Mouse (Mus musculus): Measurements from ENCODE around the gene Spi1. TPM values are rescaled to one million over a fixed set of nuclear protein-coding genes. Genes with fewer than 3 reads are reported as not detected.
A peak's percentile ranks its signal among the peaks of the same experiment; 100 is the strongest.

Gene Spi1
- total and polyA plus RNA-seq, 2 experiments, result 3.7 to 16.5 TPM

- Histone ChIP-seq H3K9ac (ENCODE audit: low read depth, low read length) (no peak overlapping the region), H3K79me2 (ENCODE audit: control insufficient read depth, insufficient read depth, low read length) (no peaks in the 10 kb centered on the region), H3K36me3 (ENCODE audit: control insufficient read depth, insufficient read depth, low read length) (no peaks in the 10 kb centered on the region), H3K4me1 (ENCODE audit: control insufficient read depth, insufficient read depth, low read length) (peaks cover 5% of the 10 kb centered on the region; the same call in 1 of the 2 replicates), H3K27ac (replicated peaks; ENCODE audit: insufficient read depth, low read depth, low read length) (no peak overlapping the region), H3K4me3 (ENCODE audit: insufficient read depth, low read depth, low read length) (no peak overlapping the region), H3K27me3 (ENCODE audit: control insufficient read depth, insufficient read depth, low read length) (no peaks in the 10 kb centered on the region)
- no peak for DNase-seq (ENCODE audit: extremely low read depth, low read depth, low spot score)
- 81% methylated on average over 10 of the region's 10 CpGs for WGBS
- no peak for TF ChIP-seq CTCF (IDR thresholded peaks at IDR 0.05; ENCODE audit: low read depth, low read length)
- TF ChIP-seq POLR2A (IDR thresholded peaks at IDR 0.05; ENCODE audit: extremely low read depth, insufficient read depth, low read length), result no peak
Observed at GRCm38 (mm10) chr2:91113334-91113733, 31.1 kb downstream of the Spi1 start.

GRCm38 (mm10) chr2:91113852-91114251 lies 31.7 kb downstream of the Spi1 start:
- TF ChIP-seq CTCF (IDR thresholded peaks at IDR 0.05; ENCODE audit: low read depth, low read length), result no peak
- TF ChIP-seq POLR2A (IDR thresholded peaks at IDR 0.05; ENCODE audit: extremely low read depth, insufficient read depth, low read length), result no peak
- DNase-seq (ENCODE audit: extremely low read depth, low read depth, low spot score), result no peak
- H3K4me3 ChIP-seq (ENCODE audit: insufficient read depth, low read depth, low read length), result no peak overlapping the region
- H3K9ac ChIP-seq (ENCODE audit: low read depth, low read length), result no peak overlapping the region
- no peaks in the 10 kb centered on the region for H3K79me2 ChIP-seq (ENCODE audit: control insufficient read depth, insufficient read depth, low read length)
- WGBS, result 80% methylated on average over 6 of the region's 6 CpGs
- H3K27ac ChIP-seq (replicated peaks; ENCODE audit: insufficient read depth, low read depth, low read length), result no peak overlapping the region
- H3K4me1 ChIP-seq (ENCODE audit: control insufficient read depth, insufficient read depth, low read length), result peaks cover 5% of the 10 kb centered on the region; the same call in 1 of the 2 replicates
- no peaks in the 10 kb centered on the region for H3K27me3 ChIP-seq (ENCODE audit: control insufficient read depth, insufficient read depth, low read length)
- H3K36me3 ChIP-seq (ENCODE audit: control insufficient read depth, insufficient read depth, low read length), result no peaks in the 10 kb centered on the region

GRCm38 (mm10) chr2:91114781-91115577 lies 32.8 kb downstream of the Spi1 start:
- Histone ChIP-seq H3K36me3 (ENCODE audit: control insufficient read depth, insufficient read depth, low read length) (no peaks in the 10 kb centered on the region), H3K4me3 (ENCODE audit: insufficient read depth, low read depth, low read length) (peak overlapping the region; percentile 41), H3K27ac (replicated peaks; ENCODE audit: insufficient read depth, low read depth, low read length) (no peak overlapping the region), H3K9ac (ENCODE audit: low read depth, low read length) (peak overlapping the region; percentile 73), H3K27me3 (ENCODE audit: control insufficient read depth, insufficient read depth, low read length) (no peaks in the 10 kb centered on the region), H3K4me1 (ENCODE audit: control insufficient read depth, insufficient read depth, low read length) (peaks cover 3% of the 10 kb centered on the region; the same call in 1 of the 2 replicates), H3K79me2 (ENCODE audit: control insufficient read depth, insufficient read depth, low read length) (no peaks in the 10 kb centered on the region)
- peak; percentile 82 for DNase-seq (ENCODE audit: extremely low read depth, low read depth, low spot score)
- TF ChIP-seq CTCF (IDR thresholded peaks at IDR 0.05; ENCODE audit: low read depth, low read length) (peak; percentile 100), POLR2A (IDR thresholded peaks at IDR 0.05; ENCODE audit: extremely low read depth, insufficient read depth, low read length) (no peak)
- 11% methylated on average over 42 of the region's 42 CpGs for WGBS

- H3K27me3 ChIP-seq (ENCODE audit: control insufficient read depth, insufficient read depth, low read length), result no peaks in the 10 kb centered on the region
- H3K79me2 ChIP-seq (ENCODE audit: control insufficient read depth, insufficient read depth, low read length), result no peaks in the 10 kb centered on the region
- H3K27ac ChIP-seq (replicated peaks; ENCODE audit: insufficient read depth, low read depth, low read length), result no peak overlapping the region
- H3K9ac ChIP-seq (ENCODE audit: low read depth, low read length), result peak overlapping the region; percentile 73
- DNase-seq (ENCODE audit: extremely low read depth, low read depth, low spot score), result no peak
- H3K4me1 ChIP-seq (ENCODE audit: control insufficient read depth, insufficient read depth, low read length), result no peaks in the 10 kb centered on the region; the same call in 1 of the 2 replicates
- H3K36me3 ChIP-seq (ENCODE audit: control insufficient read depth, insufficient read depth, low read length), result no peaks in the 10 kb centered on the region
- TF ChIP-seq CTCF (IDR thresholded peaks at IDR 0.05; ENCODE audit: low read depth, low read length) (no peak), POLR2A (IDR thresholded peaks at IDR 0.05; ENCODE audit: extremely low read depth, insufficient read depth, low read length) (no peak)
- peak overlapping the region; percentile 41; the same call in 1 of the 2 replicates for H3K4me3 ChIP-seq (ENCODE audit: insufficient read depth, low read depth, low read length)
- WGBS, result 28% methylated on average over 12 of the region's 12 CpGs
Observed at GRCm38 (mm10) chr2:91115578-91115970, 33.4 kb downstream of the Spi1 start.

GRCm38 (mm10) chr2:91116842-91117241 lies 34.7 kb downstream of the Spi1 start:
- Histone ChIP-seq H3K4me3 (ENCODE audit: insufficient read depth, low read depth, low read length) (no peak overlapping the region), H3K36me3 (ENCODE audit: control insufficient read depth, insufficient read depth, low read length) (no peaks in the 10 kb centered on the region), H3K27ac (replicated peaks; ENCODE audit: insufficient read depth, low read depth, low read length) (no peak overlapping the region), H3K9ac (ENCODE audit: low read depth, low read length) (no peak overlapping the region), H3K27me3 (ENCODE audit: control insufficient read depth, insufficient read depth, low read length) (no peaks in the 10 kb centered on the region), H3K4me1 (ENCODE audit: control insufficient read depth, insufficient read depth, low read length) (no peaks in the 10 kb centered on the region; the same call in 1 of the 2 replicates), H3K79me2 (ENCODE audit: control insufficient read depth, insufficient read depth, low read length) (no peaks in the 10 kb centered on the region)
- no peak for TF ChIP-seq CTCF (IDR thresholded peaks at IDR 0.05; ENCODE audit: low read depth, low read length)
- TF ChIP-seq POLR2A (IDR thresholded peaks at IDR 0.05; ENCODE audit: extremely low read depth, insufficient read depth, low read length), result no peak
- 83% methylated on average over 5 of the region's 5 CpGs for WGBS
- no peak for DNase-seq (ENCODE audit: extremely low read depth, low read depth, low spot score)

Data from liver, adult 2 months (tissue).